Mouse (Mus musculus): ENCODE data around the gene Klhl40.

- TF ChIP-seq TAL1 (conservative IDR thresholded peaks at IDR 0.05; ENCODE audit: low read depth, low read length), result no peak
- no peak for TF ChIP-seq CTCF (IDR thresholded peaks at IDR 0.05; ENCODE audit: low read depth, low read length)
Measured at GRCm38 (mm10) chr9:121757835-121758814, 19.3 kb upstream of the Klhl40 start.

Data from G1E (cell line).